Mouse (Mus musculus): ENCODE data around the gene Fam129c. TPM values are rescaled to one million over a fixed set of nuclear protein-coding genes. Genes with fewer than 3 reads are reported as not detected.

The Fam129c gene
- polyA plus RNA-seq, 1 experiment from 2014 or later, result 4.1 TPM

DNA sequence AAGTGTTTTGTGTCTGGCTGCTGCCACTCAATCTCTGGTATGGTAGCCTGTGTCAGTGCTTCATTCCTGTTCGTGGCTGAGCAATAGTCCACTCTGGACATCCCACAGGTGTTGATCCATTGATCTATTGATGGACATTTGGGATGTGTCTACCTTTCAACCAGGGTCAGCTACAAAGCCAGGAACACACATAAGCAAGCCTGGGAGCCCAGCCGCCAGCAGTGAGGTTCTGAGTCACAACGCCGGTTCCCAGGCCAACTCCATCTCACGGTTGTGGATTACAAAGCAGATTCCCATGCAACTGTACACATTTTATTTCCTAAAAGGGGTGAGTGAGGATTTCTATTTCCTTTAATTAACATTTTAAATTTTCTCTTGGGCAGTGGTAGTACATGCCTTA lies 36.7 kb upstream of the Fam129c start:
- 83% methylated on average over 5 of the region's 5 CpGs for WGBS
- Histone ChIP-seq H3K27ac (ENCODE audit: low read depth, low read length) (no peak overlapping the region), H3K4me2 (ENCODE audit: low read length) (no peak overlapping the region), H3K9ac (ENCODE audit: low read length) (no peak overlapping the region), H3K4me1 (ENCODE audit: control insufficient read depth, insufficient read depth, low read length) (peaks cover 9% of the 10 kb centered on the region; the same call in 1 of the 2 replicates), H3K4me3 (ENCODE audit: low read depth, low read length) (no peak overlapping the region), H3K27me3 (replicated peaks; ENCODE audit: control insufficient read depth, insufficient read depth, low read length) (peaks cover 71% of the 10 kb centered on the region), H3K36me3 (ENCODE audit: control insufficient read depth, insufficient read depth, low read length) (no peaks in the 10 kb centered on the region), H3K9me3 (replicated peaks; ENCODE audit: control insufficient read depth, low read length) (no peaks in the 10 kb centered on the region)
- ATAC-seq (no peak), DNase-seq (ENCODE audit: low spot score) (no peak)

DNA sequence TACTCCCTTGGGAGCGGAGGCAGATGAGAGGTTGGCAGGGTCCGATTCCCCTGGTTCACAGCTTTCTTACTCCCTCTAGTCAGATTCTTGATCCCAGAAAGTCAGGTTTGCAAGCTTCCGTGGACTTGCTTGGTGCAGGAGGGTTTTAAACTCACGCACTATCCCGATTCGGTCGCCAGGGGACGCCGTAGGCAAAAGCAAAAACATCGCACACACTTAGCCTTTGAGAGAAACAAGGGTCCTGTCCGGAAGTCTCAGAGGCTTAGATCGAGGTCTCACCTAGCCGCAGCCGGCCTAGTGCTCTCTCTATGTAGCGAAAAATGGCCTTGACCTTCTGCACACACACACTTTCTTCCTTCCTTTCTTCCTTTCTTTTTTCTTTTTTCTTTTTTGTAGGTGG lies 36.0 kb upstream of the Fam129c start:
- DNase-seq (ENCODE audit: low spot score) (peak; percentile 80), ATAC-seq (peak; percentile 33; the same call in 1 of the 2 replicates)
- Histone ChIP-seq H3K4me3 (ENCODE audit: low read depth, low read length) (no peak overlapping the region), H3K27me3 (replicated peaks; ENCODE audit: control insufficient read depth, insufficient read depth, low read length) (peaks cover 64% of the 10 kb centered on the region), H3K9ac (ENCODE audit: low read length) (no peak overlapping the region), H3K4me1 (ENCODE audit: control insufficient read depth, insufficient read depth, low read length) (peaks cover 9% of the 10 kb centered on the region; the same call in 1 of the 2 replicates), H3K4me2 (ENCODE audit: low read length) (no peak overlapping the region), H3K27ac (ENCODE audit: low read depth, low read length) (no peak overlapping the region), H3K9me3 (replicated peaks; ENCODE audit: control insufficient read depth, low read length) (no peaks in the 10 kb centered on the region), H3K36me3 (ENCODE audit: control insufficient read depth, insufficient read depth, low read length) (no peaks in the 10 kb centered on the region)
- WGBS, result 4% methylated on average over 15 of the region's 15 CpGs

DNA sequence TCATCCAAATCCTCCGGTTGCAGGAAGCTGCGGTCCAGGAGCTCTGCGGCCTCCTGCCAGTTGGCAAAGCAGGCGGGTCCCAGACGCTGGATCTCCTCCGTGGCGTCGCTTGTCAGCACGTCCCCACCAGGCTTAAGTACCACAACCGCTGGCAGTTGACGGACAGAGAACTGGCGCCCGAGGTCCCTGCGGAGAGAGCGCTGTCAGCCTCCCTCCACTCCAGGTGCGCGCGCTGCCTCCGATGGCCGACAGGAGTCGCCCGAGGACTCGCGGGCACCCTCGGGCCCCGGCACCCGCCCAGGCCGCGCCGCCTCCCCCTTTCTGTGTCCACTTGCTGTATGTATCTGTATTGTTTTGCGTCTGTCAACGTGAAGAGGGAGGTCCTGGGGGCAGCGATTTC lies 34.7 kb upstream of the Fam129c start:
- H3K27ac ChIP-seq (ENCODE audit: low read depth, low read length), result no peak overlapping the region
- H3K9me3 ChIP-seq (replicated peaks; ENCODE audit: control insufficient read depth, low read length), result no peaks in the 10 kb centered on the region
- 0 out of 2 replicates have a peak overlapping the region, but pooled peaks have one; percentile 17 for H3K9ac ChIP-seq (ENCODE audit: low read length)
- under 1% methylated on average over 33 of the region's 33 CpGs for WGBS
- ATAC-seq (peak; percentile 75), DNase-seq (ENCODE audit: low spot score) (peak; percentile 53)
- H3K4me2 ChIP-seq (ENCODE audit: low read length), result peak overlapping the region; percentile 43
- H3K4me3 ChIP-seq (ENCODE audit: low read depth, low read length), result 0 out of 2 replicates have a peak overlapping the region, but pooled peaks have one; percentile 11
- no peaks in the 10 kb centered on the region for H3K36me3 ChIP-seq (ENCODE audit: control insufficient read depth, insufficient read depth, low read length)
- peaks cover 9% of the 10 kb centered on the region; the same call in 1 of the 2 replicates for H3K4me1 ChIP-seq (ENCODE audit: control insufficient read depth, insufficient read depth, low read length)
- H3K27me3 ChIP-seq (replicated peaks; ENCODE audit: control insufficient read depth, insufficient read depth, low read length), result peaks cover 51% of the 10 kb centered on the region

DNA sequence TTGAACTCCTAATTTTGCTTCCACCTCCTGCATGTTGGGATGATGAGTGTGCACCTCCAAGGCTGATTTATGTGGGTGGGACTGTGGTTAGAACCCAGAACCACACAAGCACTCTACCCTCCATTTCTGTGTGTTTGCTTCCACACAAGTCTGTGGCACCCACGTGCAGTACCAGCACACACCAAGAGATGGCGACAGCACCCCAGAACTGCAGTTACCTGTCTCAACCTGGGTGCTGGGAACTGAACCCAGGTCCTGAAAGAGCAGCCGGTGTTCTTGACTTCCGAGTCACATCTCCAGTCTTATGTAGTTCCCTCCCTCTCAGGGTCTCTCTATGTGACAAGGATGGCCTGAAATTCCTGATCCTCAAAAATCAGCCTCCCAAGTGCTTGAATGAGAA lies 33.5 kb upstream of the Fam129c start:
- WGBS, result 90% methylated on average over 4 of the region's 4 CpGs
- DNase-seq (ENCODE audit: low spot score) (no peak), ATAC-seq (no peak)
- H3K27me3 ChIP-seq (replicated peaks; ENCODE audit: control insufficient read depth, insufficient read depth, low read length), result peaks cover 39% of the 10 kb centered on the region
- no peak overlapping the region for H3K27ac ChIP-seq (ENCODE audit: low read depth, low read length)
- no peaks in the 10 kb centered on the region for H3K36me3 ChIP-seq (ENCODE audit: control insufficient read depth, insufficient read depth, low read length)
- no peak overlapping the region for H3K9ac ChIP-seq (ENCODE audit: low read length)
- H3K4me3 ChIP-seq (ENCODE audit: low read depth, low read length), result no peak overlapping the region
- no peak overlapping the region for H3K4me2 ChIP-seq (ENCODE audit: low read length)
- no peaks in the 10 kb centered on the region for H3K9me3 ChIP-seq (replicated peaks; ENCODE audit: control insufficient read depth, low read length)
- 0 out of 2 replicates have a peak, but pooled peaks cover 4% of the 10 kb centered on the region for H3K4me1 ChIP-seq (ENCODE audit: control insufficient read depth, insufficient read depth, low read length)

DNA sequence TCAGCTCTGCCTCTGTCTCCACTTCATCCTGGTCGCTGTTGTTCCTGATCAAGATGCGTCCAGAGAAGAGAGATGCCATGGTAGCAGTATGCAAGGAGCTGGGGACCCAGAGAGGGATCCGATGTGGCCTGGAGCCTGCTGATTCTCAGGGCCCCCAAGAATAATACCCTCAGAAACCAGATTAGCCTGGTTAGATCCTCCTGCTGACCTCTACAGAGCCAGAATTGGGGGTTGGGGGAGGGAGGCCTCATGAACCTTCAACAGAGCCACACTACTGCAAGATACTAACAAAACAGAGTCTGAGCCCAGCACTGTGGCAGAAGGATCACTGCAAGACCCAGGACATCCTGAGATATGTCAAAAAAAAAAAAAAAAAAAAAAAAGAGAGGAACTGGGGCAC lies 30.9 kb upstream of the Fam129c start, which contains the start of gene Nxnl1:
Gene Nxnl1, minus strand, starts transcription at position 101 of the 400 bp plus-strand sequence.
- no peak within 1 kb of the TSS for H3K9ac ChIP-seq (ENCODE audit: low read length)
- WGBS, result 49% methylated on average over 3 of the region's 3 CpGs
- H3K4me1 ChIP-seq (ENCODE audit: control insufficient read depth, insufficient read depth, low read length), result peaks cover 10% of the 10 kb centered on the region; the same call in 1 of the 2 replicates
- ATAC-seq (no peak), DNase-seq (ENCODE audit: low spot score) (no peak)
- no peaks in the 10 kb centered on the region for H3K36me3 ChIP-seq (ENCODE audit: control insufficient read depth, insufficient read depth, low read length)
- H3K27ac ChIP-seq (ENCODE audit: low read depth, low read length), result no peak within 1 kb of the TSS
- H3K27me3 ChIP-seq (replicated peaks; ENCODE audit: control insufficient read depth, insufficient read depth, low read length), result peaks cover 16% of the 10 kb centered on the region
- no peak within 1 kb of the TSS for H3K4me3 ChIP-seq (ENCODE audit: low read depth, low read length)
- no peaks in the 10 kb centered on the region for H3K9me3 ChIP-seq (replicated peaks; ENCODE audit: control insufficient read depth, low read length)
- no peak within 1 kb of the TSS for H3K4me2 ChIP-seq (ENCODE audit: low read length)

DNA sequence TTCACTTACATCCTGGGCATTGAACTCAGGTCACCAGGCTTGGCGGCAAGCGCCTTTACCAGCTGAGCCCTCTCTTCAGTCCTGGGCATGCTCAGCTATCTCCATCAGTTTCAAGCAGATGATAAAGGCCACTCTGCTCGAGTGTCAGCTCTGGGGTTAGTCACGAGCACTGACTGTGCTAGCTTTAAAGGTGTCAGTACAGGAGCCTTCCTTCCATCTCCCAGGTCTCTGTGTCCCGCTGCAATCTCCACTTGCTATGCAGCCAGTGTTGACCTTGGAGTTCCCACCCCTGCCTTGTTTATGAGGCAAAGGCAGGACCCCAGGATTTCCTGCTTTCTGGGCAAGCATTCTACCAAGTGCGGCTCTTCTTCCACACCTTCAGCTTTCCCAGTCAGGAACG lies 29.9 kb upstream of the Fam129c start:
- Histone ChIP-seq H3K4me1 (ENCODE audit: control insufficient read depth, insufficient read depth, low read length) (peaks cover 21% of the 10 kb centered on the region), H3K4me2 (ENCODE audit: low read length) (no peak overlapping the region), H3K27ac (ENCODE audit: low read depth, low read length) (no peak overlapping the region), H3K9ac (ENCODE audit: low read length) (no peak overlapping the region), H3K4me3 (ENCODE audit: low read depth, low read length) (no peak overlapping the region), H3K9me3 (replicated peaks; ENCODE audit: control insufficient read depth, low read length) (no peaks in the 10 kb centered on the region), H3K36me3 (ENCODE audit: control insufficient read depth, insufficient read depth, low read length) (no peaks in the 10 kb centered on the region), H3K27me3 (replicated peaks; ENCODE audit: control insufficient read depth, insufficient read depth, low read length) (peaks cover 6% of the 10 kb centered on the region)
- 81% methylated on average over 7 of the region's 7 CpGs for WGBS
- ATAC-seq (no peak), DNase-seq (ENCODE audit: low spot score) (no peak)

DNA sequence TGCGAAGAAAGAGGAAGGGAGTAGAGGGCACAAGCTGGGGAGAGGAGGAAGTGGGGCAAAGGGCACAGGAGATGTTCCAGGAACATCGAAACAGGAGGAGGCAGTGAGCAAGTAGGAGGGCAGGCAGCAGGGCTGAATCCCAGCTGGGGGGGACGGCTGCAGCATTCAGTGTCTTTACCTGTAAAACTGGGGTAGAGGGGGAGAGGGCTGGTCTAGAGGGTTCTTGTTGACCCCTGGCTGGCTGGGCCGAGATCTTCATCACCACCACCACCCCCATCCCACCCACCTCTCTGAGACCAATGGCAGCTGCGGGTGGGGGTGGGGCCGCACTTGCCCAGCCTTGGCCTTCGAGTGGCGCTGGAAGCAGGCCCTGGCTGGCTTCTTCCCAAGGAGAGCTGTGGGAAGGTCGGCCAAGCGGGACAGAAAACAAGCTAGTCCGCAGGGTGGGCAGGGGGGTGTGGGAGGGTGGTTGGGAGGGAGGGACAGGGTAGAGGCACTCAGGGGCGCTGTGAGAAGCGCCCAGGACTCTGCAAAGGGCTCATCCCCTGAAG lies 29.0 kb upstream of the Fam129c start, which contains the start of gene Slc27a1:
Gene Slc27a1, plus strand, starts transcription at position 496 of the 551 bp plus-strand sequence.
- no peaks in the 10 kb centered on the region for H3K9me3 ChIP-seq (replicated peaks; ENCODE audit: control insufficient read depth, low read length)
- peak within 1 kb of the TSS; percentile 64 for H3K4me3 ChIP-seq (ENCODE audit: low read depth, low read length)
- no peaks in the 10 kb centered on the region for H3K36me3 ChIP-seq (ENCODE audit: control insufficient read depth, insufficient read depth, low read length)
- peak within 1 kb of the TSS; percentile 75 for H3K9ac ChIP-seq (ENCODE audit: low read length)
- ATAC-seq (no peak), DNase-seq (ENCODE audit: low spot score) (peak; percentile 77)
- H3K27ac ChIP-seq (ENCODE audit: low read depth, low read length), result peak within 1 kb of the TSS; percentile 79
- peak within 1 kb of the TSS; percentile 81 for H3K4me2 ChIP-seq (ENCODE audit: low read length)
- WGBS, result 11% methylated on average over 13 of the region's 13 CpGs
- no peaks in the 10 kb centered on the region for H3K27me3 ChIP-seq (replicated peaks; ENCODE audit: control insufficient read depth, insufficient read depth, low read length)
- H3K4me1 ChIP-seq (ENCODE audit: control insufficient read depth, insufficient read depth, low read length), result peaks cover 23% of the 10 kb centered on the region

DNA sequence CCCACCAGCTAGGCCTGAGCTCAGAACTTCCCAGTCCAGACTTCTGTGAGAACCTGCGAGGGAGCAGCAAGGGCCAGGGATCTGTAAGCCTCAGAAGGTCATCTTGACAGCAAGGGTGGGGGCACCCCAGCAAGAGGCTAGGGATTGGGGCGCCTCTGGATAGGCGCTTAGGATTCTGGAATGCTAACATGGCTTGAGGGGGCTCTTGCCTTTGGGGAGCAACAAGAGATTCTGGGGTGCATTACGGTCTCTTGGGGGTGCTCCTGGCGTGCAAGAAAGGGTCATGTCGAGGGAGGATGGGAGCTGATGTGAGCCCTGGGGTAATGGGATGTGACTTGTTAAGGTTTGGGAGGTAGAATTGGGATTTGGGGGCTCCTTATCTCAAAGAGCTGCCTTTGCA lies 28.5 kb upstream of the Fam129c start:
- H3K36me3 ChIP-seq (ENCODE audit: control insufficient read depth, insufficient read depth, low read length), result no peaks in the 10 kb centered on the region
- DNase-seq (ENCODE audit: low spot score) (no peak), ATAC-seq (no peak)
- H3K9ac ChIP-seq (ENCODE audit: low read length), result peak overlapping the region; percentile 75
- peaks cover 23% of the 10 kb centered on the region for H3K4me1 ChIP-seq (ENCODE audit: control insufficient read depth, insufficient read depth, low read length)
- no peaks in the 10 kb centered on the region for H3K27me3 ChIP-seq (replicated peaks; ENCODE audit: control insufficient read depth, insufficient read depth, low read length)
- no peaks in the 10 kb centered on the region for H3K9me3 ChIP-seq (replicated peaks; ENCODE audit: control insufficient read depth, low read length)
- peak overlapping the region; percentile 64 for H3K4me3 ChIP-seq (ENCODE audit: low read depth, low read length)
- H3K4me2 ChIP-seq (ENCODE audit: low read length), result peak overlapping the region; percentile 81
- WGBS, result 14% methylated on average over 6 of the region's 6 CpGs
- H3K27ac ChIP-seq (ENCODE audit: low read depth, low read length), result peak overlapping the region; percentile 79
